Mouse (Mus musculus): ENCODE results near the gene Ptprk. TPM values are rescaled to one million over a fixed set of nuclear protein-coding genes. Genes with fewer than 3 reads are reported as not detected.

Ptprk gene
- polyA plus RNA-seq, 1 experiment = 6.0 TPM

DNA sequence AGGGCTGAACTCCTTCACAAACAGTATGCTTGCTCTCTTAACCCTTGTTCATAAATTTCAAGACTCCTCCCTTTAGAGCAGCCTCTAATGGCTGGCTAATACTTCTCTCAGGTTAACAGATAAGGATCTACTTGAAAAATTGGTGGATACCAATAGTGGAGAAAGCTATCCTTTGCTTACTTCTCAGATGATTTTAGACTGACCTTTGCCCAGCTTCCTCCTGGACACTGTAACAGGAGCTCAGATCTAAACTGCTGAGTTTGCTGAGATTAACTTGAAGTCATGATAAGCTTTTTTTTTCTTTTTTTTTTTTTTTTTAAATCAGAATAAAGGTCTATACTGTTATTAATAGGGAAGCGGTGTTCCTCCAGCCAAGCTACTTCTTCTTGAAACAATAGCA is 92.0 kb downstream of the Ptprk start:
- WGBS = 96% methylated on average over 1 of the region's 1 CpGs
- no peaks in the 10 kb centered on the region for H3K4me1 ChIP-seq (replicated peaks; ENCODE audit: control insufficient read depth, insufficient read depth, low read length)
- H3K27me3 ChIP-seq (ENCODE audit: control insufficient read depth, insufficient read depth, low read length) = no peaks in the 10 kb centered on the region
- TF ChIP-seq CTCF (IDR thresholded peaks at IDR 0.05; ENCODE audit: borderline replicate concordance, control insufficient read depth, extremely low read depth, insufficient read depth, low read length, poor library complexity) (no peak), POLR2A (IDR thresholded peaks at IDR 0.05; ENCODE audit: control insufficient read depth, extremely low read depth, insufficient read depth, low read length, poor library complexity) (no peak)
- DNase-seq = no peak
- H3K27ac ChIP-seq (ENCODE audit: control insufficient read depth, insufficient read depth, low read length) = no peak overlapping the region
- no peaks in the 10 kb centered on the region for H3K36me3 ChIP-seq (ENCODE audit: control insufficient read depth, insufficient read depth, low read length)
- no peak overlapping the region for H3K4me3 ChIP-seq (ENCODE audit: control insufficient read depth, insufficient read depth, low read length)

DNA sequence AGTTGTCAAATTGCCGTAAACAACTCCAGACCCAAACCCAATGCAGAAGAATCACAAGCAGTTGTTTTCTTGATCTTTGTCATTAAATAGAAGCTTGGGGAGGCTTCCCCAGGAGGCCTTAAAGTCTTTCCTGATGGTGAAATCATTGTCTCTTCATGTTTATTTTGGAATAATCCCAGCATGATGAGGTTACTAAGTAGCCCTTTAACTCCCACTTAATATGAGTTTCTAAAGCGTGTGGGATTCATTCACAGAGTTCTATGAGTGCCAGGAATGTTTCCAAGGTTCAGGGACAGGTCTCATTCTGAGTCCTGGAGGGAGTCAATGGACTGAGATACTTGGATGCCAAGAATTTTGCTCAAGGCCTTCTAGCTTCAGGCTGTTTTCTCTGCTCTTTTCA is 92.5 kb downstream of the Ptprk start:
- no peak for DNase-seq
- no peaks in the 10 kb centered on the region for H3K27me3 ChIP-seq (ENCODE audit: control insufficient read depth, insufficient read depth, low read length)
- H3K4me3 ChIP-seq (ENCODE audit: control insufficient read depth, insufficient read depth, low read length) = no peak overlapping the region
- no peaks in the 10 kb centered on the region for H3K36me3 ChIP-seq (ENCODE audit: control insufficient read depth, insufficient read depth, low read length)
- no peaks in the 10 kb centered on the region for H3K4me1 ChIP-seq (replicated peaks; ENCODE audit: control insufficient read depth, insufficient read depth, low read length)
- no peak overlapping the region for H3K27ac ChIP-seq (ENCODE audit: control insufficient read depth, insufficient read depth, low read length)
- TF ChIP-seq CTCF (IDR thresholded peaks at IDR 0.05; ENCODE audit: borderline replicate concordance, control insufficient read depth, extremely low read depth, insufficient read depth, low read length, poor library complexity) = no peak
- no peak for TF ChIP-seq POLR2A (IDR thresholded peaks at IDR 0.05; ENCODE audit: control insufficient read depth, extremely low read depth, insufficient read depth, low read length, poor library complexity)
- 89% methylated on average over 2 of the region's 2 CpGs for WGBS

- Histone ChIP-seq H3K27me3 (ENCODE audit: control insufficient read depth, insufficient read depth, low read length) (no peaks in the 10 kb centered on the region), H3K4me1 (replicated peaks; ENCODE audit: control insufficient read depth, insufficient read depth, low read length) (no peaks in the 10 kb centered on the region), H3K27ac (ENCODE audit: control insufficient read depth, insufficient read depth, low read length) (no peak overlapping the region), H3K4me3 (ENCODE audit: control insufficient read depth, insufficient read depth, low read length) (no peak overlapping the region), H3K36me3 (ENCODE audit: control insufficient read depth, insufficient read depth, low read length) (no peaks in the 10 kb centered on the region)
- no peak for DNase-seq
- whole genome bisulfite sequencing = 90% methylated on average over 1 of the region's 1 CpGs
- no peak for TF ChIP-seq CTCF (IDR thresholded peaks at IDR 0.05; ENCODE audit: borderline replicate concordance, control insufficient read depth, extremely low read depth, insufficient read depth, low read length, poor library complexity)
- TF ChIP-seq POLR2A (IDR thresholded peaks at IDR 0.05; ENCODE audit: control insufficient read depth, extremely low read depth, insufficient read depth, low read length, poor library complexity) = no peak
These were observed 96.6 kb downstream of the Ptprk start for GRCm38 (mm10) chr10:28171196-28171595.

GRCm38 (mm10) chr10:28178876-28179275 is 104.3 kb downstream of the Ptprk start:
- TF ChIP-seq CTCF (IDR thresholded peaks at IDR 0.05; ENCODE audit: borderline replicate concordance, control insufficient read depth, extremely low read depth, insufficient read depth, low read length, poor library complexity) = no peak
- no peak for TF ChIP-seq POLR2A (IDR thresholded peaks at IDR 0.05; ENCODE audit: control insufficient read depth, extremely low read depth, insufficient read depth, low read length, poor library complexity)
- WGBS = 84% methylated on average over 4 of the region's 4 CpGs
- Histone ChIP-seq H3K4me1 (replicated peaks; ENCODE audit: control insufficient read depth, insufficient read depth, low read length) (no peaks in the 10 kb centered on the region), H3K4me3 (ENCODE audit: control insufficient read depth, insufficient read depth, low read length) (no peak overlapping the region), H3K27ac (ENCODE audit: control insufficient read depth, insufficient read depth, low read length) (no peak overlapping the region), H3K27me3 (ENCODE audit: control insufficient read depth, insufficient read depth, low read length) (no peaks in the 10 kb centered on the region), H3K36me3 (ENCODE audit: control insufficient read depth, insufficient read depth, low read length) (no peaks in the 10 kb centered on the region)
- DNase-seq = no peak

GRCm38 (mm10) chr10:28182081-28182480 is 107.5 kb downstream of the Ptprk start:
- no peak overlapping the region for H3K27ac ChIP-seq (ENCODE audit: control insufficient read depth, insufficient read depth, low read length)
- no peak for TF ChIP-seq CTCF (IDR thresholded peaks at IDR 0.05; ENCODE audit: borderline replicate concordance, control insufficient read depth, extremely low read depth, insufficient read depth, low read length, poor library complexity)
- TF ChIP-seq POLR2A (IDR thresholded peaks at IDR 0.05; ENCODE audit: control insufficient read depth, extremely low read depth, insufficient read depth, low read length, poor library complexity) = no peak

GRCm38 (mm10) chr10:28184675-28185074 is 110.1 kb downstream of the Ptprk start:
- Histone ChIP-seq H3K27me3 (ENCODE audit: control insufficient read depth, insufficient read depth, low read length) (no peaks in the 10 kb centered on the region), H3K4me3 (ENCODE audit: control insufficient read depth, insufficient read depth, low read length) (no peak overlapping the region), H3K4me1 (replicated peaks; ENCODE audit: control insufficient read depth, insufficient read depth, low read length) (no peaks in the 10 kb centered on the region), H3K27ac (ENCODE audit: control insufficient read depth, insufficient read depth, low read length) (no peak overlapping the region), H3K36me3 (ENCODE audit: control insufficient read depth, insufficient read depth, low read length) (no peaks in the 10 kb centered on the region)
- no peak for DNase-seq
- TF ChIP-seq POLR2A (IDR thresholded peaks at IDR 0.05; ENCODE audit: control insufficient read depth, extremely low read depth, insufficient read depth, low read length, poor library complexity) = no peak
- WGBS = 94% methylated on average over 6 of the region's 6 CpGs

More at GRCm38 (mm10) chr10:28182081-28182480, 107.5 kb downstream of the Ptprk start:
- Histone ChIP-seq H3K4me3 (ENCODE audit: control insufficient read depth, insufficient read depth, low read length) (no peak overlapping the region), H3K27me3 (ENCODE audit: control insufficient read depth, insufficient read depth, low read length) (no peaks in the 10 kb centered on the region), H3K4me1 (replicated peaks; ENCODE audit: control insufficient read depth, insufficient read depth, low read length) (no peaks in the 10 kb centered on the region), H3K36me3 (ENCODE audit: control insufficient read depth, insufficient read depth, low read length) (no peaks in the 10 kb centered on the region)
- WGBS = 96% methylated on average over 3 of the region's 3 CpGs
- no peak for DNase-seq

DNA sequence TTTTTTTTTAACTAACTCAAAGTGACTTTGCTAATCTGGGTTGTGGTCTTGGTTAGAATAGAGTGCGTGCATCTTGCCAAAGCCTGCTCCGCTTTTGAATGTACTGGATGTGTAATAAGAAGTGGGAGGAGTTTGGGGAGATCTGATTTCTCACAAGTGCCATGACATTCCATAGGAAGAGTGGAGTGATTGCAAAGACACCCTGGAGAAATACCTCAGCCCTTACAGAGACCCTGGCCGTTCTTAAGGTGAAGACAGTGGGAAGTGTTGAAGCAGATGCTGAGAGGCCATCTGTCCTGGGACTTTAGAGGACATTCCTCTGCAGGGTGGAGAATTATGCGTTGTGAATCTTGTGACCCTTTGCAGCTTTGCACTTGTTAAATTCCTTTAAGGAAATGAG is 110.7 kb downstream of the Ptprk start:
- Histone ChIP-seq H3K27me3 (ENCODE audit: control insufficient read depth, insufficient read depth, low read length) (no peaks in the 10 kb centered on the region), H3K4me3 (ENCODE audit: control insufficient read depth, insufficient read depth, low read length) (no peak overlapping the region), H3K4me1 (replicated peaks; ENCODE audit: control insufficient read depth, insufficient read depth, low read length) (no peaks in the 10 kb centered on the region), H3K36me3 (ENCODE audit: control insufficient read depth, insufficient read depth, low read length) (no peaks in the 10 kb centered on the region), H3K27ac (ENCODE audit: control insufficient read depth, insufficient read depth, low read length) (no peak overlapping the region)
- DNase-seq = no peak
- 93% methylated on average over 4 of the region's 4 CpGs for WGBS
- TF ChIP-seq CTCF (IDR thresholded peaks at IDR 0.05; ENCODE audit: borderline replicate concordance, control insufficient read depth, extremely low read depth, insufficient read depth, low read length, poor library complexity) = no peak
- no peak for TF ChIP-seq POLR2A (IDR thresholded peaks at IDR 0.05; ENCODE audit: control insufficient read depth, extremely low read depth, insufficient read depth, low read length, poor library complexity)
